Mouse (Mus musculus) hindbrain, embryonic 16.5 days (tissue): ENCODE measurements around the gene Tnfrsf1a. TPM values are rescaled to one million over a fixed set of nuclear protein-coding genes. Genes with fewer than 3 reads are reported as not detected.

Source experiments
- polyA plus RNA-seq: library from polyadenylated mRNA; unstranded; fragments of >200 nt; fragmentation: Nextera tagmentation; extraction: Ambion mirVana; gene quantifications from 2 replicates; pipeline ENCODE4 v1.2.1, GENCODE M21; 2015

The Tnfrsf1a gene
- polyA plus RNA-seq, 1 experiment from 2014 or later = 15.1 TPM

Other genes with a start within 250 kb of the Tnfrsf1a start
- 48.6 and 50.7 TPM in 2 replicates for gene Nop2, start 217.5 kb upstream of the Tnfrsf1a start, polyA plus RNA-seq
- 20.3 and 21.9 TPM in 2 replicates for gene Iffo1, start 204.1 kb upstream of the Tnfrsf1a start, polyA plus RNA-seq
- gene Gapdh, start 182.9 kb upstream of the Tnfrsf1a start, polyA plus RNA-seq = 1,587 and 1,624 TPM in 2 replicates
- 37.7 and 50.2 TPM in 2 replicates for gene Ncapd2, start 157.7 kb upstream of the Tnfrsf1a start, polyA plus RNA-seq
- gene Mrpl51, start 157.6 kb upstream of the Tnfrsf1a start, polyA plus RNA-seq = 140 and 154 TPM in 2 replicates
- gene Vamp1, start 133.8 kb upstream of the Tnfrsf1a start, polyA plus RNA-seq = 41.2 and 52.8 TPM in 2 replicates
- 7.7 and 9.1 TPM in 2 replicates for gene Tapbpl, start 117.5 kb upstream of the Tnfrsf1a start, polyA plus RNA-seq
- gene Cd27, start 112.4 kb upstream of the Tnfrsf1a start, polyA plus RNA-seq = 1.1 and 1.4 TPM in 2 replicates
- gene Tuba3a, start 63.3 kb upstream of the Tnfrsf1a start, polyA plus RNA-seq = 0.10 TPM in 1 of 2 replicates, not detected in the other
- 16.4 and 18.7 TPM in 2 replicates for gene Ltbr, start 35.5 kb upstream of the Tnfrsf1a start, polyA plus RNA-seq
- gene Scnn1a, start 28.7 kb upstream of the Tnfrsf1a start, polyA plus RNA-seq = 0.69 and 0.70 TPM in 2 replicates
- 0.30 and 0.41 TPM in 2 replicates for gene Plekhg6, start 31.4 kb downstream of the Tnfrsf1a start, polyA plus RNA-seq
- 127 and 137 TPM in 2 replicates for gene Cd9, start 145.4 kb downstream of the Tnfrsf1a start, polyA plus RNA-seq
- 9.7 and 12.9 TPM in 2 replicates for gene Vwf, start 197.4 kb downstream of the Tnfrsf1a start, polyA plus RNA-seq